Mouse (Mus musculus): Measurements from ENCODE around the gene Alg12. TPM values are rescaled to one million over a fixed set of nuclear protein-coding genes. Genes with fewer than 3 reads are reported as not detected.

Gene Alg12
- 1 to 10 TPM; 4.9 to 5.4 TPM for total RNA-seq (2021)
- long read RNA-seq, experiment 1, partial matches to known transcripts, result 0 of 6 reads
- long read RNA-seq, experiment 1, other reads (novel, unspliced or antisense), result 2 of 6 reads
- long read RNA-seq, experiment 2, partial matches to known transcripts, result 0 of 3 reads
- long read RNA-seq, experiment 2, other reads (novel, unspliced or antisense), result 1 of 3 reads

DNA sequence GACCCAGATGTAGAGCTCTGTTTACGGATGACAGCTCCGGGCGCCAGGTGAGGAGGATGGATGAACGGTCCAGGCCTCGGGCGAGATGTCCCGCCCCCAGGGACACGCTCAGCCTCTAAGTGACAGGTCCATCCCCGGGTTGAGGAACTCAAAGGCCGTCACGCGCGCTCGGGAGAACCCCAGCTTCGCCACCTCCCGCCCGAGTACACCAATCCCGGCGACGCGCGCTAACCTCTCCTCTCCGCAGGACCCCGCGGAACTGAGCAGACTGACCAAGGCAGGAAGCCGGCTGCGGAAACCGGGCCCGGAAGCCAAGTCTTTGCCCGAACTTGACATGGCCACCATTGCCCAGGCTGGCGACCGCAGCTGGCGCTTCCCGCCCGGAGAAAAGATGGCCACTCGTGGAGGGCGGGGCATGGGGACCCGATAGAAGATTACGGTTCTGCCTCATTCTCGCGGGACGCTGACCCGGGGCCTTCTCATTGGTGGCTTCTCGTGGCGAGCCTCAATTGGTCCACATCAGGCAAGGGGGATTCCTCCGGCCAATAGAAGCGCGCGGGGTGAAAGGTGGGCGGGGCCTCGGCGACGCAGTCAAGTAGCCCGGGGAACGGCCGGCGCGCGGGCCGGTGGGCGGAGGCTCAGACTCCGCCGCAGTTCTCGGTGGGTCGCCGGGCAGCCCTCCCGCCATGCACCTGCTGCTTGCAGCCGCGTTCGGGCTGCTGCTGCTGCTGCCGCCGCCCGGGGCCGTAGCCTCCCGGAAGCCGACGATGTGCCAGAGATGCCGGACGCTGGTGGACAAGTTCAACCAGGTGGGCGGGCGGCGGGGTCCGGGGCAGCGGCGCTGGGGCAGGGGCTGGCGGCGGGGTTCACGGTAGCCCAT lies at the start of gene Alg12, which contains the start of gene Creld2:
Gene Alg12, minus strand, starts transcription at position 293 of the 880 bp plus-strand sequence.
Gene Creld2, plus strand, starts transcription at position 621 of the 880 bp plus-strand sequence.
- DNase-seq, result peak; percentile 100
- intact Hi-C loops (cut with DNase I; ENCODE audit: low total_unique reads), result no loop called here

DNA sequence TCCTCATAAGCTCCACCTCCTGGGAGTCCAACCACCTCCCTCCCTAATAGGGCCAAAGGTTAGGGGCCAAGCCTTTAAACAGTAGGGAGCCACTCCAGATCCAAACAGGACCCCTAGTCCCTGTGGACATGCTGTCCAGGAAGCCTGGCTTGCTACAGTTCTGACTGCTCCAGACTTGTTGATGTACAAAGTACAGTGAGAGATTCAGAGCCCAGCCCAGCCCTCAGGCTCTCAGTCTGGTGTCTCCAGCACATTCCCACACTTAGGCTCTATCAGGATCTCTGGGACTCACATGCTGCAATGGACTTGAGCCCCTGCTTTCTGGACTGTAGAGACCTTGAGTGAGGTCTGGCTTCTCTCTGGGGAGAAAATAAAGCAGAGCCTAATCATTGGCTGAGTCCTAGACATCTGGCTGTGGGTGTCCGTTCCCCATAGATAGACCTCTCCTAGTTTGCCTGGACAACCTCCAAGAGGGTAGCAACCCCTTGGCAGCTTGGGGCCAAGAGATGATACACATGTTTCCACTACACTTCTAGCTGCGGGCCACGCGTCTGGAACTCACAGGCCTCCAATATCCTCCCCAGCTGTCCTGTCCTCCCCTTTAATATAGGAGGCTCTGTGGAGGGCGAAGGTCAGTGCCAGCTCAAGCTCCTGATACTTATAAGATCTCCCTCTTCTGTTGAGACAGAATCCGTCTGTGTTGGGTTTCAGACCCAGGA lies 49.1 kb upstream of the Alg12 start:
- intact Hi-C loops (cut with DNase I; ENCODE audit: low total_unique reads), result no loop called here
- DNase-seq, result no peak

DNA sequence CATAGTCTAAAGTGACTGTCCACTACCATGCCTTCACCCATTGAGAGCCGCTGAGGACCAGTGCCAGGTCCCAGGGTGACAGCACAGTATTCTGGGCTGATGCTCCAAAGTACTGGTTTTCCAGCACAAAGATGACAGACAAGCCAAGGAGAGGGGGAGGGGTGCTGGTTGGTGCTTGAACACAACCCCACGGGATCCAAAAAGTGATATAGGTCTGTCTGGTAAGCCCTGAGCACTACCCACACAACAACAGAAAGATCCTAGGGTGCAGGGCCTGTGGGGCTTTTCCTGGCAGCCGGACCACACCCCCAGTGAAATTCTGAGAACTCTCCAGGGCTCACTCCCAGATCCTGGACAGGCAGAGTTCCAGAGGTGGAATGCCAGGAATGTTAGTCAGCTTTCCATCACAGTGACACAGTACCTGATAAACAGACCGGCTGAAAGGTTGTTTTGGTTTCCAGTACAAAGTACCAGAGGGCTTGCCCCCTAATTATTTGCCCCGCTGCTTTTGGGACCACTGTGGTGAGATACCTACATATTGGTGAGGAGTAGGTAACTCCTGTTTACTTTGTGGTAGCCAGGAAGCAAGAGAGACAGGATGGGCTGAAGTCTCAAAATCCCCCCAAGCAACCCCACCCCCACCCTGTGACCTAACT lies 48.4 kb upstream of the Alg12 start:
- no peak for DNase-seq
- intact Hi-C loops (cut with DNase I; ENCODE audit: low total_unique reads), result no loop called here

DNA sequence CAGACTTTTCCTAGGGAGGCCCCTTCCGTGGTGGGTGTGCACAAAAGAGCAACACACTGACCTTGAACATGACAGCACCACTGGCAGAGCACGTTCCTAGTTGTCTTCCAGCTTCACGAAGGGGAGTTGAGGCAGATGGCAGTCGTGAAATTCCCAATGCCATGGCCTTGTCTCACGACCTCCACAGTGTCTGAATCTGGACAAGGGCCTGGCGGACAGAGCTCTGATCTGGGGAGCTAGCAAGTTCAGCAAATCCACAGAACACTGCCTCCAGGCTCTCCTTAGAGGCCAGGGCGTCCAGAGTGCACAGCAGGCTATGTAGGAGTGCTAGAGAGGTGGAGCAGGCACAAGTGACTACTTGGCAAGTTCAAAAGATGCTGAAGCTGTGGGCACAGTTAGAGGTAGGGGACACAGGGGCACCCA lies 47.8 kb upstream of the Alg12 start:
- no peak for DNase-seq
- intact Hi-C loops (cut with DNase I; ENCODE audit: low total_unique reads), result no loop called here

DNA sequence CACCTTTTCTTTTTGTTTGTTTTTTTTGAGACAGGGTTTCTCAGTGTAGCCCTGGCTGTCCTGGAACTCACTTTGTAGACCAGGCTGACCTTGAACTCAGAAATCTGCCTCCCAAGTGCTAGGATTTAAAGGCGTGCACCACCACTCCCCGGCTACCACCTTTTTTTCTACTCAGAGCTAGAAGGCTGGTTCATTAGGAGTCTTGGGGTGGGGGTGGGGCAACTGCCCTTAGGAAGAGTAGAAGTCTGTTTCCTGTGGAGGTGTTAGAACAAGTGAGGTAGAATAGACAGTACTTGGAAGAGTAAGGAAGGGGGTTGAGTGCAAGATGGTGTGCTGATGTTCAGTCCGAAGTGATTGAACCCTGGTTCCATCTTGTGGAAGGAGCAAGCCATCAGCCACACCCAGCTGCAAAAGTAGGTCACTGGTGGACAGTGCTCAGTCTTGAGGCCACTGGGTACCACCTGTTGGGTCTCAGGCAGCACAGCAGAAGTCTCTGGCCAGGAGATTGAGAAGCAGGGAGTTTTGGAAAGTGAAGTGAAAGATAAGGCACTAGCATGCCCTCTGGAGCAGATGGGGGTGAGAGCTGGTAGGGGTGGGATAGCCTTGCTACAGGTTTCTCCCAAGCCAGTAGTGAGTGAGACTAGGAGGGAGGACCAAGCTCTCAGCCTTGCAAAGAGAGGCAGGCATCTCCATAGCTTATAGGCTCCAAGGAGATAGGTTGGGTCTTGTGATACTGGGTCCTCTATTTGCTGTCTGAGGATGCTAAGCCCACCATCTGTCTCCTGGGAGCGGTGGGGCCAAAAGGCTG lies 47.0 kb upstream of the Alg12 start:
- no peak for DNase-seq
- intact Hi-C loops (cut with DNase I; ENCODE audit: low total_unique reads), result no loop called here

DNA sequence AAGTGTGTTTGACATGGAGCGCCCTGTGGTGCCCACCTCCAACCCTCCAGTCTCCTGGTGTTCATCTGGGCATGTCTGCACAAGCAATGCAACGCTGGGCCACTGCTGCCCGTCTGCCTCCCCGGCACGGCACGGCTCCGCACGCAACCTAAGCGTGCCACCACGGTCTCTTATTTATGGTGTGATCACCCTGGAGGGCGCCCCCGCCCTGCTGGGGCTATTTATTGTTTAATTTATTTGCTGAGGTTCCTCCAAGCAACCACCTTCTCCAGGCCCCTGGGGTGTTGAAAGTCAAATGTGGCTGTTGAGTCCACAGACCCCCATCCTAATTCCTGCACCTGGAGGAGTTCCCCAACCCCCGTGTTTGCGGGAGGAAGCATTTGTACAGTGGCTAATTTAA lies 45.9 kb upstream of the Alg12 start:
- DNase-seq, result no peak
- intact Hi-C loops (cut with DNase I; ENCODE audit: low total_unique reads), result no loop called here

DNA sequence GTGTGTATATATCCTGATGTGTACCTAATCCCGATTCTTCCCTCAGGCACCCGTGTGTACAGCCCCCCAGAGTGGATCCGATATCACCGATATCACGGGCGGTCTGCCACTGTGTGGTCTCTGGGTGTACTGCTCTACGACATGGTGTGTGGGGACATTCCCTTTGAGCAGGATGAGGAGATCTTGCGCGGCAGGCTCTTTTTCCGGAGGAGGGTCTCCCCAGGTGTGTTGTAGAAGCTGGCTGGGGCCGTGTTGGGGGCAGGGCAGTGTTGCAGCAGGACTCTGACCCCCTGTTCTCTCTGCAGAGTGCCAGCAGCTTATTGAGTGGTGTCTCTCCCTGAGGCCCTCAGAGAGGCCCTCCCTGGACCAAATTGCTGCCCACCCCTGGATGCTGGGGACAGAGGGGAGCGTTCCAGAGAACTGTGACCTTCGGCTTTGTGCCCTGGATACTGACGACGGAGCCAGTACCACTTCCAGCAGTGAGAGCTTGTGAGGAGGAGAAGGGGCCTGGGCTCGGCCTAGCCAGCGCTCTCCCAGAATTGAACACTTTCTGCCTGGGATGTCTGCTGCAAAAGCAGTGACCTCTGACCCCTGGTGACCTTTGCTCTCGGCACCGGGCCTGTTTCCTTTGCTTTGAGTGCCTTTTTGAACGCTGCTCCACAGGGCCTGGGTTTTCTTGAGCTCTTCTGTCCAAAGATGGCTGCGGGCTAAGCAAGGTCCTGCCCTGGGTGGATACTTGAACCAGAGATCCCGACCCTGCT lies 45.3 kb upstream of the Alg12 start:
- DNase-seq, result no peak
- intact Hi-C loops (cut with DNase I; ENCODE audit: low total_unique reads), result no loop called here

DNA sequence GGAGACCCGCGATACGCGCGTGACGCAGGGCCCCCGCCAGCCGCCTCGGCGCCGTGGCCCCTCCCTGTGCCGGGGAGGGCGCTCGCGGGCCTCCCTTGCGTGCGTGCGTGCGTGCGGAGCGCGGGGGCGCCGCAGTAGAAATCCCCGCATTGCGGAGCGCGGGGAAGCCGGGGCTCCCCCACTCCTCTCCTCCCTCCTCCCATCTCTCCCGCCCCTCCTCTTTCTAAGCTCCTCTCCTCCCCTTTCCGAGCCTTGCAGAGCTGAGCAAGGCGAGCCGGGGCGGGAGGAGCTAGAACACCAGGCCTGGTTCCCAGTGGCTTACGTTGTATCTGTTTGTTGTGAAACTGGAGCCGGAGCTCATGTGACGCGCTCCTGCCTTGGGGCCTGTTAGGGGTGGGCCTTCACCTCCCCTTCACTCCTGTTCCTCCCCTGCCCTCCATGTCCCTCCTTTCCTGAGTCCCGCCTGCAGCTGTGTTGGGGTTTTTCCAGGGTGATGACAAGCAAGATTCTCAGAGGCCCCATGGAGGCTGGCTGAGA lies 44.6 kb upstream of the Alg12 start:
- intact Hi-C loops (cut with DNase I; ENCODE audit: low total_unique reads), result no loop called here
- DNase-seq, result peak; percentile 92

DNA sequence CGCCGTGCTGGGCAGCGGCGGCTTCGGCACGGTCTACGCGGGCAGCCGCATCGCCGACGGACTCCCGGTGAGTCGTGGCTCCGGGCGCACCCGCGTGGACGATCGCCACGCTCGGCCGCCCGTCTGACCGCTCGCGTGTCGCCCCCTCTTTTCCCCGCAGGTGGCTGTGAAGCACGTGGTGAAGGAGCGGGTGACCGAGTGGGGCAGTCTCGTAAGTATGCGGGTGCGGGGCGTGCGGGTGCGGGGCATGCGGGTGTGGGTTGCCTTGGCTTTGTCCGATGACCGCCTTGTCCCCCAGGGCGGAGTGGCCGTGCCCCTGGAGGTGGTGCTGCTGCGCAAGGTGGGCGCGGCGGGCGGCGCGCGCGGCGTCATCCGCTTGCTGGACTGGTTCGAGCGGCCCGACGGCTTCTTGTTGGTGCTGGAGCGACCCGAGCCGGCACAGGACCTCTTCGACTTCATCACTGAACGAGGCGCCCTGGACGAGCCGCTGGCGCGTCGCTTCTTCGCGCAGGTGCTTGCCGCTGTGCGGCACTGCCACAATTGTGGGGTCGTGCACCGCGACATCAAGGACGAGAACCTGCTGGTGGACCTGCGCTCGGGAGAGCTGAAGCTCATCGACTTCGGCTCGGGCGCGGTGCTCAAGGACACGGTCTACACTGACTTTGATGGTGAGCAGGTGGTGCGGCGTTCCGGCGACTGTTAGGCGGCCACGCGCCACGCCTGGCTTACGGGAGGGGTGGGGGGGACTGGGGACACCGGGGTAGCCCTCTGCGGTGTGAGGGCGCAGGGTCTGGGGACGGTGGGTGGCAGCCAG lies 44.0 kb upstream of the Alg12 start:
- DNase-seq, result no peak
- intact Hi-C loops (cut with DNase I; ENCODE audit: low total_unique reads), result no loop called here

DNA sequence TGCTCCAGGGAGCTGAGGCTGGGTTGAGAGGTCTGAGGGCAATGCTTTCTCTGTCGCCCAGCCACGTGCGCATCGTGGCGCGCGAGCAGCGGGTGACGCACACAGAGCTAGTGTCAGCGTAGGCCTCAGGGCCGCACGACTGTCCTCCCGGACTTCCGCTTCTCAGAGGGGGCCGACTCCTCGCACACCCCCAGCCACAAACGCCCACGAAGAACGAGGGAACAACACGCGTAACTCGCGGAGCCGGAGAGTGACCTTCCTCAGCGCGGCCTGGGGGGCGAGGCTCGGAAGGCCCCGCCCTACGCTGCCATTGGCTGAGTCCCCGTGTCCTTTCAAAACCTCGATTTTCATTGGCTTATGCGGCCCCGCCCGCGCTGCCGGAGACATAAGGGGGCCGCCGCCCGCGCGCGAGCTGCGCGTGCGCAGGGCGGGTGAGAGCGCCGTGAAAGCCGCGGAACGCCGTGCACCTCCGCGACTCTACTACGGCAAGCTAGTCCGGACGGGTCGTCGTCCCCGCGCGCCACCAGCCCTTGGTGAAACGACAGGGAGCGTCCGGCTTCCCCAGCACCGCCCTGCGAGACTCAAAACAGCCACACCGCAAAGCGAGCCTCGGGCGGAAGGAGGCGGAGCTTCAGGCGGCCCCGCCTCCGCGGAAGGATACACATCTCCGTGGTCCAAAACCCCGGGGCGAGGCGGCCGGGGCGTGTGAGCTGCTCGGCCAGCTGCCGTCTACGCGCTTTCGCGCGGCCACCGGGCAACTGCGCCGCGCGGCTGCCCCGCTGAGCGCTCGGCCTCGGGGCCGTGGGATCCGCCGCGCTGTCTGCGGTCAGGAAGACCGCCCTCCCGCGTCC lies 42.9 kb upstream of the Alg12 start, which contains the start of gene Pim3:
Gene Pim3, plus strand, starts transcription at position 415 of the 851 bp plus-strand sequence.
- intact Hi-C loops (cut with DNase I; ENCODE audit: low total_unique reads), result no loop called here

DNA sequence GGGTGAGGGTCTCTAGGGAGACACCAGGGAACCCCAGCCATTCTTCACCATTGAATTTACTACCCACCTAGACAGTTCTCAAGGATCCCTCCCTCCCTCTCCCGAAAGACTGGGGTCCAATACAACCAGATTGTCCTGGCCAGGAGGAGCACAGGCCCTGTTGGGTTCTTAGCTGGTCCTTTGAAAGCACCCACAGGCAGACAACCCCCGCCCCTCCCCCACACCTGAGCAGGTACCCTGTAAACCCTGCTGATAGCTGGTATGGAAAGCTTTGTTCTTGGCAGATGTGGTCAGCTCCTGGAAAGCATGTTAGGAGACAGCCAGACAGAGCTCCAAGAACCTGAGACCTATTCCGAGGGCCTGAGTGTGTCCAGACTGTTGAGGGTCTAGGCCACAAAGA lies 41.7 kb upstream of the Alg12 start:
- intact Hi-C loops (cut with DNase I; ENCODE audit: low total_unique reads), result no loop called here
- DNase-seq, result no peak

More for the DNA sequence above, 42.9 kb upstream of the Alg12 start, which contains the start of gene Pim3:
- peak; percentile 96 for DNase-seq

DNA sequence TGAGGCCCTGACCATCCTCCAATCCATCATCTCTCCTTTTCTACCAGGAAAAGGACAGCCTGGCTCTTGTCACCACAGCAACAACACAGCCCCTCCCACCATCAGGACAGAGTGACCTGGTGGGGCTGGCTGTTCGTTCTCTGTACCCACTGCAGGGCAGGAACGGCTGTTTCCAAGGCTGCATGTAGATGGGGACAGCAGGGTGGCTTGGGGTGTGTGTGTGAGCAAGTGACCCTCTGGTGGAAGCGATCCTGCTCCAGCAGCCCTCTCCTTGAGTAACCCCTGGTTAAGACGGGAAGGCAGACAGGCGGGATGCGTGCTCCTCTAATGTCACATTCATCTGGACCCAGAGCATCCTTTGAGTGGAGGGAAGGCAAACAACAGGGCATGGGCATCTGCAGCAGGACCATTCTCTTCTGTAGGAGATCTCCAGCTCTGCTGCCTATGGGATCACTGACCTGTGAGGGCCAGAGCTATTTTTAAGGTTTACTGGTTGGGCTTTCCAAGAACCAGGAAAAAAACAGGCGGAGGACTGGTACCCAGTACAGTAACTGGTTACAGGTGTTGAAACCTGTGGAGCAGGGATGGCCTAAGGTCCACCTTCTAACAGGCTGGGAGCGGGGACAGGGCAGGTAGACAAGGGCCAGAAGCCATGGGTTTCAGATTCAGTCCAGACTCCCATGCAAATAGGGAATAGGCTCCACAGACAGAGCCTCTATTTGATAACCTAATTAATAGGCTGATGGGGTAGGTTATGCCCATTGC lies 40.3 kb upstream of the Alg12 start:
- no peak for DNase-seq
- intact Hi-C loops (cut with DNase I; ENCODE audit: low total_unique reads), result no loop called here

DNA sequence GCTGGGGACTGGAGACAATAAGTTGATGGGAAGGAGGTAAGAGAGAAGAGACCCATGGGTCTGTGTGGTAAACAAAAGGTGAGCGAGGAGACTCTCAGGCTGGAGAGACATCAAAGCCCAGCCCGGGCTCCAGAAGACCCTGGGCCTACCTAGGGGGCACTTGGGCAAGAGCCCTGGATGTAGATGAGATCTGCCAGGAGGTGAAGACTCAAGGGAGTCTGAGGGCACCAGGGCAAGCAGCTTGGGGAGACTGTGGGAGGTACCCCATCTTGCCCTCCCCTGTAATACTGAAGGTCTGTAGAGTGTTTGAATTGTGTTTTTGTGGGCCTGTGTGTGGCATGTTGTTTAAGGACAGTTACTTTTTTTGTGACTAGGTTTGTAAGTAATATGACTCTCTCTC lies 39.6 kb upstream of the Alg12 start:
- intact Hi-C loops (cut with DNase I; ENCODE audit: low total_unique reads), result no loop called here
- no peak for DNase-seq

DNA sequence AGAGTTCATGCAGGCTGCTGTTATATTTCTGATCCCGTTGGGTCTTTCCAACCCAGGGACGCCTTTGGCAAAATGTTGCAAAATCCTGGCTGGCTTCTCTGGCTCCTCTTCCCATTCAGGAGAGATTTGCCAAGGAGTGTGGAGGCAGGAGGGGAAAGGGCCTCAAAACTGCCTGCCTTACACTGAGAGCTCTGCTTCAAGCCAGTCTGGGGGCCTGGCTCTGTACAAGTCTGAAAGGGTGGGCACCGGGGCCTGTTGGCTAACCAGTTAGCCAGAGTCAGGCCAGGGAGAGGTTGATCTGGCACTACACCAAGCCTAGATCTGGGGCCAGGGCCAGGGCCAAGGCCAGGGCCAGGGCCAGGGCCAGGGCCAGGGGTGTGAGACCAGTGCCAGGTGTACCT lies 39.0 kb upstream of the Alg12 start:
- DNase-seq, result no peak
- intact Hi-C loops (cut with DNase I; ENCODE audit: low total_unique reads), result no loop called here

DNA sequence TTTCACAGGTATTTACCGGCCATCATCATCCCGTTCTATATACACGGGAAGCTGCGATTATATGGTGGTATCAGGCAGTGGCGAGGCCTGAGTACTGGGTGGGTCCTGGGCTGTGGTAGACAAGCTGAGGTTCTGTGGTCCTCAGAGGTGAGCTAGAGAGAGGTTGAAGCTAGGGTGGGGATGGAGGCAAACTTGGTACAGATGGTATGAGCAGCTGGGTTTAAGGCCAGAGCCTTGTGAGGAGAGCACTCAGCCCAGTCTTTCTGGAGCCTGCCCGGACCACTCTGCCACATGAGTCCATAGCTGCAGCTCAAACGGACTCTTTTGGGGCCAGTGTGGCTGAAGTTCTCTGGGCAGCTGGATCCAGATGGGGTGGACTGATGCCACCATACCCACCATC lies 38.2 kb upstream of the Alg12 start:
- intact Hi-C loops (cut with DNase I; ENCODE audit: low total_unique reads), result no loop called here
- no peak for DNase-seq

DNA sequence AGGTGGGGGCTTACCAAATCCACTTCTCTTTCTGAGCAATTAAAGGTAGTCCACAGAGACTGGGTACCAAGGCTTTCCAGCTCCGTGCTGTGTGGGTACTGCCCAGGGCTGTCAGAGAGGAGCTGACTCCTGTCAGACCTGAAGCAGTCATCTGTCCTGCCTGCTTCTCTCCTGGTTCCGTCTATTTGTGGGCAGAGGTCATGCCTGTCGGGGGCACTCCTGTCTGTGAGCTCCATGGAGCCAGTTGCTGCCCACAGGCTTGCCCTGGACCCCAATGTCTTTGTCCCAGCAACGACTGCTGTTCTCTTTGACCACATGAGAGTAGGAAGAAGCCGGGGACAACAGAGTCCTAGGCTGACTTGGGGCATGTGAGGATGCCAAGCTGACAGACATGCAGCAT lies 37.5 kb upstream of the Alg12 start:
- intact Hi-C loops (cut with DNase I; ENCODE audit: low total_unique reads), result no loop called here
- no peak for DNase-seq

Data from gastrocnemius, postnatal 14 days (tissue).